Mouse (Mus musculus): ENCODE data around the gene Hcfc1r1. TPM values are rescaled to one million over a fixed set of nuclear protein-coding genes. Genes with fewer than 3 reads are reported as not detected.

The Hcfc1r1 gene
- total RNA-seq, 2 experiments from 2014 or later: 110 to 118 TPM

GRCm38 (mm10) chr17:23677236-23677679 is 3.9 kb downstream of the Hcfc1r1 start, which contains the start of gene Tnfrsf12a:
Tnfrsf12a (minus strand) TSS chr17:23677468.
- peak within 1 kb of the TSS; percentile 72 for H3K4me3 ChIP-seq
- TF ChIP-seq CTCF (conservative IDR thresholded peaks at IDR 0.05): no peak
- peak within 1 kb of the TSS; percentile 72; the same call in 1 of the 2 replicates for H3K27ac ChIP-seq
- DNase-seq (ENCODE audit: low spot score in 2 of 2): peak; percentile 69 to 77

GRCm38 (mm10) chr17:23679127-23679835 is 5.9 kb downstream of the Hcfc1r1 start, which contains the start of gene Cldn6:
Cldn6 (plus strand) TSS chr17:23679249.
- no peak for DNase-seq (ENCODE audit: low spot score in 2 of 2)
- no peak within 1 kb of the TSS for H3K4me3 ChIP-seq

GRCm38 (mm10) chr17:23680336-23680735 is 6.9 kb downstream of the Hcfc1r1 start:
- no peak overlapping the region for H3K27ac ChIP-seq
- DNase-seq (ENCODE audit: low spot score in 2 of 2): no peak
- no peak for TF ChIP-seq CTCF (conservative IDR thresholded peaks at IDR 0.05)
- H3K4me3 ChIP-seq: no peak overlapping the region

More at GRCm38 (mm10) chr17:23679127-23679835, 5.9 kb downstream of the Hcfc1r1 start, which contains the start of gene Cldn6:
- no peak within 1 kb of the TSS for H3K27ac ChIP-seq
- no peak for TF ChIP-seq CTCF (conservative IDR thresholded peaks at IDR 0.05)

- no peak for TF ChIP-seq CTCF (conservative IDR thresholded peaks at IDR 0.05)
Observed at GRCm38 (mm10) chr17:23681086-23681485, 7.7 kb downstream of the Hcfc1r1 start.

GRCm38 (mm10) chr17:23682092-23682491 is 8.7 kb downstream of the Hcfc1r1 start:
- H3K27ac ChIP-seq: no peak overlapping the region
- no peak for TF ChIP-seq CTCF (conservative IDR thresholded peaks at IDR 0.05)
- no peak overlapping the region for H3K4me3 ChIP-seq
- DNase-seq (ENCODE audit: low spot score in 2 of 2): no peak

More at GRCm38 (mm10) chr17:23681086-23681485, 7.7 kb downstream of the Hcfc1r1 start:
- DNase-seq (ENCODE audit: low spot score in 2 of 2): no peak
- H3K27ac ChIP-seq: no peak overlapping the region
- no peak overlapping the region for H3K4me3 ChIP-seq

- H3K27ac ChIP-seq: no peak overlapping the region
- no peak overlapping the region for H3K4me3 ChIP-seq
- no peak for TF ChIP-seq CTCF (conservative IDR thresholded peaks at IDR 0.05)
- no peak for DNase-seq (ENCODE audit: low spot score in 2 of 2)
Observed at GRCm38 (mm10) chr17:23682530-23682929, 9.1 kb downstream of the Hcfc1r1 start.

GRCm38 (mm10) chr17:23683226-23683625 is 9.8 kb downstream of the Hcfc1r1 start:
- DNase-seq (ENCODE audit: low spot score in 2 of 2): no peak
- no peak overlapping the region for H3K4me3 ChIP-seq
- H3K27ac ChIP-seq: no peak overlapping the region
- no peak for TF ChIP-seq CTCF (conservative IDR thresholded peaks at IDR 0.05)

- no peak for DNase-seq (ENCODE audit: low spot score in 2 of 2)
- Histone ChIP-seq H3K27ac (no peak within 1 kb of the TSS), H3K4me3 (no peak within 1 kb of the TSS)
- TF ChIP-seq CTCF (conservative IDR thresholded peaks at IDR 0.05): no peak
Observed at GRCm38 (mm10) chr17:23683856-23684672, 10.7 kb downstream of the Hcfc1r1 start, which contains the start of gene Cldn9. Cldn9 (minus strand) TSS chr17:23684026.

GRCm38 (mm10) chr17:23694491-23694890 is 21.1 kb downstream of the Hcfc1r1 start:
- Histone ChIP-seq H3K4me3 (no peak overlapping the region), H3K27ac (no peak overlapping the region)
- no peak for TF ChIP-seq CTCF (conservative IDR thresholded peaks at IDR 0.05)
- no peak for DNase-seq (ENCODE audit: low spot score in 2 of 2)

GRCm38 (mm10) chr17:23695801-23696200 is 22.4 kb downstream of the Hcfc1r1 start:
- TF ChIP-seq CTCF (conservative IDR thresholded peaks at IDR 0.05): no peak
- no peak overlapping the region for H3K27ac ChIP-seq
- no peak overlapping the region for H3K4me3 ChIP-seq
- no peak for DNase-seq (ENCODE audit: low spot score in 2 of 2)

- 0 out of 2 replicates have a peak, but pooled peaks have one; percentile 13 for TF ChIP-seq CTCF (conservative IDR thresholded peaks at IDR 0.05)
- peak overlapping the region; percentile 71 for H3K27ac ChIP-seq
- DNase-seq (ENCODE audit: low spot score in 2 of 2): no peak
- peak overlapping the region; percentile 59 for H3K4me3 ChIP-seq
Observed at GRCm38 (mm10) chr17:23699131-23700077, 26.0 kb downstream of the Hcfc1r1 start.

- peak overlapping the region; percentile 71 for H3K27ac ChIP-seq
- TF ChIP-seq CTCF (conservative IDR thresholded peaks at IDR 0.05): peak; percentile 84
- H3K4me3 ChIP-seq: peak overlapping the region; percentile 59
- DNase-seq (ENCODE audit: low spot score in 2 of 2): peak; percentile 90 to 91
Observed at GRCm38 (mm10) chr17:23700079-23700478, 26.7 kb downstream of the Hcfc1r1 start.
